Mouse (Mus musculus): ENCODE measurements around the gene Mre11a.
A peak's percentile ranks its signal among the peaks of the same experiment; 100 is the strongest.
"Not testable (repeated sequence)": the region's sequence is repeated elsewhere in the genome, so short reads cannot be mapped to it uniquely, and the experiment has no call there.

Gene Mre11a

GRCm38 (mm10) chr9:14871536-14871935 lies 87.1 kb downstream of the Mre11a start:
- no peak for DNase-seq

- no peak for DNase-seq
Measured at GRCm38 (mm10) chr9:14872181-14872930, 87.9 kb downstream of the Mre11a start.

- peak; percentile 43 for DNase-seq
Measured at GRCm38 (mm10) chr9:14875743-14876507, 91.5 kb downstream of the Mre11a start.

GRCm38 (mm10) chr9:14876566-14876965 lies 92.1 kb downstream of the Mre11a start:
- not testable (repeated sequence) for DNase-seq

GRCm38 (mm10) chr9:14884641-14885040 lies 100.2 kb downstream of the Mre11a start:
- DNase-seq: peak; percentile 13

GRCm38 (mm10) chr9:14885151-14885550 lies 100.7 kb downstream of the Mre11a start:
- peak; percentile 34 for DNase-seq

- no peak for DNase-seq
Measured at GRCm38 (mm10) chr9:14885954-14886353, 101.5 kb downstream of the Mre11a start.

Measured in lung, postnatal 36 days (tissue).